Mouse (Mus musculus): ENCODE measurements around the gene Tmem38b. TPM values are rescaled to one million over a fixed set of nuclear protein-coding genes. Genes with fewer than 3 reads are reported as not detected.

The Tmem38b gene
- polyA plus RNA-seq, 1 experiment from 2014 or later, result 8.3 TPM

DNA sequence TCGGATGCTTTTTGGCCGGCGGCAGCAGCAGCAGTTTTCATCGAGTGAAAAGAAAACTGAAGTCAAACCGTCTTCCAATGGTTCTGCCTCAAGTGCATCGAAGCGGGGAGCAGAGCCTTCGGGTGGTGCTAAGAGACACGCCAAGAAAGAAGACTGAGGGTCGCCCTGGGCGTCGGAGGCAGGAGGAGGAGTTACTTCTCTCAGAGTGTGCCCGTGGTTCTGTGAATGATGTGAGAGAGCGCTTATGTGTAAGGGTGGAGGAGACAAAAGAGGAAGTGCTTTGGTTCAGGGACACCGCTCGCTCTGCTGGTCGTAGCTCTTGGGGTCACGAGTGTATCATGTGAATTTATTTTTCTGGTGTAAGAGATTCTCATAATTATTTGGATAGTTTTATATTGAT is 34.1 kb downstream of the Tmem38b start:
- Histone ChIP-seq H3K9me3 (replicated peaks; ENCODE audit: control insufficient read depth, low read length, poor library complexity, severe bottlenecking) (no peaks in the 10 kb centered on the region), H3K4me3 (ENCODE audit: low read depth, low read length) (no peak overlapping the region), H3K27me3 (ENCODE audit: control insufficient read depth, insufficient read depth, low read depth, low read length) (no peaks in the 10 kb centered on the region), H3K27ac (ENCODE audit: low read length) (no peak overlapping the region), H3K4me1 (ENCODE audit: control insufficient read depth, insufficient read depth, low read length) (no peaks in the 10 kb centered on the region), H3K9ac (ENCODE audit: low read depth, low read length) (no peak overlapping the region), H3K36me3 (ENCODE audit: control insufficient read depth, insufficient read depth, low read length) (peaks cover 7% of the 10 kb centered on the region; the same call in 1 of the 2 replicates), H3K4me2 (ENCODE audit: low read length) (no peak overlapping the region; the same call in 1 of the 2 replicates)
- ATAC-seq, result no peak
- 40% methylated on average over 18 of the region's 18 CpGs for WGBS

DNA sequence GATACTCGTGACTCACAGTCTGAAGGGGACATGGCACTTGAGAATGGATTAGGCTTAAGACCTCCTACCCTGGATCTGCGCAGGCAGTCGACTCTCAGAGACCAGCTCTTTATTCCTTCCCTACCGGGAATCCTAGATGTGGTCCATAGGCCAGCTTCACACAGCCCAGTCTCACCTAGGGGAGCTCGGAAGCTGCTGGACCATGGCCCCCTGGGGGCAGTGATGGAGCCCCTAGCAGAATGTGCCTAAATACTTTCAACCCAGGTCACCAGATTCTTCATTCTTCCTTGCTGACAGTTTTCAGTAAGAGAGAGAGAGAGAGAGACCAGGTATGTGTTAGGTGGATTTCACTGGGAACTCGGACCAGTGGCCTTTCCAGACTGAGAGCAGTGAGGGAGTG is 36.3 kb downstream of the Tmem38b start:
- Histone ChIP-seq H3K4me1 (ENCODE audit: control insufficient read depth, insufficient read depth, low read length) (no peaks in the 10 kb centered on the region), H3K4me2 (ENCODE audit: low read length) (no peak overlapping the region), H3K9ac (ENCODE audit: low read depth, low read length) (no peak overlapping the region), H3K27ac (ENCODE audit: low read length) (no peak overlapping the region), H3K9me3 (replicated peaks; ENCODE audit: control insufficient read depth, low read length, poor library complexity, severe bottlenecking) (no peaks in the 10 kb centered on the region), H3K27me3 (ENCODE audit: control insufficient read depth, insufficient read depth, low read depth, low read length) (no peaks in the 10 kb centered on the region), H3K36me3 (ENCODE audit: control insufficient read depth, insufficient read depth, low read length) (peaks cover 5% of the 10 kb centered on the region; the same call in 1 of the 2 replicates), H3K4me3 (ENCODE audit: low read depth, low read length) (no peak overlapping the region)
- no peak for ATAC-seq
- WGBS, result 67% methylated on average over 6 of the region's 6 CpGs

DNA sequence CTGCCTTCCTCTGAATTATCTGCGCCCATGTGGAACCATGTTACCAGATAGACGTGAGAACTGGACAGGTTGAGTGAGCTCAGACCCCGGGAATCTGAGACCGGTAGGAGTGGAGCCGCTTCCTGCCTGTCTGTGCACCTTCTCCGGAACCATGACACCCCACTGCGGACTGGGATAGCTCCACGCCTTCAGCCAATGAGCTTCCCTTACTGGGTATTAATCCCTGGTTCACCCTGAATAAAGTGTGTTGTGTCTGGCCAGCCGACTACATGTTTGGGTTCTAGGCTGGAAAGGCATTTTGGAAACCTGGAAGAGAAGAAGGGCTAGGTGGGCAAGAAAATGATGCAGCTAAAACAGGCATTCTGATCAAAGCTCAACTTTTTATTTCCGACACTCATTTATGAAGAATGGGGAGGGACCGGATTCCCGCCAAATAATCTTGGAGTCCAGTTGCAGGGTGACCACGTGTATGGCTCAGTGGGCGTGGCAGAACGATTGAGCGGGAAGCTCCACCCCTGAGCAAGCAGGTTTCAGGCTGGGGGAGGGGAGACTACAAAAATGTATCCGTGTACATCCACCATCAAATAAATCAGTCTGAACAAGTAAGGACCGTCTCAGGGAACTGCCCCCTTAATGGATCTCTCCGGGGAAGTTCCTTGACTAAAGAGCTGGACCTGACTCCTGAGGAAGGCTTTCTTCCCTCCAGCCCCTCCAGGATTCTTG is 38.4 kb downstream of the Tmem38b start:
- H3K4me2 ChIP-seq (ENCODE audit: low read length), result no peak overlapping the region
- no peaks in the 10 kb centered on the region for H3K27me3 ChIP-seq (ENCODE audit: control insufficient read depth, insufficient read depth, low read depth, low read length)
- H3K9me3 ChIP-seq (replicated peaks; ENCODE audit: control insufficient read depth, low read length, poor library complexity, severe bottlenecking), result no peaks in the 10 kb centered on the region
- WGBS, result 90% methylated on average over 19 of the region's 19 CpGs
- H3K36me3 ChIP-seq (ENCODE audit: control insufficient read depth, insufficient read depth, low read length), result peaks cover 2% of the 10 kb centered on the region; the same call in 1 of the 2 replicates
- no peak overlapping the region for H3K27ac ChIP-seq (ENCODE audit: low read length)
- no peak overlapping the region for H3K9ac ChIP-seq (ENCODE audit: low read depth, low read length)
- no peaks in the 10 kb centered on the region for H3K4me1 ChIP-seq (ENCODE audit: control insufficient read depth, insufficient read depth, low read length)
- no peak overlapping the region for H3K4me3 ChIP-seq (ENCODE audit: low read depth, low read length)
- ATAC-seq, result no peak

DNA sequence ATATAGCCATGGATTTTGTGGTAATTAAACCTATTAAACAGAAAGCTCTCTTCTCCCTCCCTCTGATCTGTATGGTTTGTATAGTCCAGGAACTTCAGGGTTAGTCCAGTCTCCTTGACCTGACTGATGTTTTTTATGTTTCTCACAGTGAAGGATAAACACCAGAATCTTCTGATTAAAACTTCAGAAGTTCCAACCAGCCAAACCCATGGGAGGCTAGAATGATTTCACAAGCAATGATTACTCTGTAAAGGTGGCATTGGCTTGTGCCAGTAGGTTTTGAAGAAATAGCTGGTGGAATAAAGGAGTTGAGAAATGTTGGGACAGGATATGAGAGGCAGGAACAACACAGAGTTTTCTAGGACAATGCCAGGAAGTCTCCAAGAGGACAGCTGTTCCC is 40.6 kb downstream of the Tmem38b start:
- Histone ChIP-seq H3K9me3 (replicated peaks; ENCODE audit: control insufficient read depth, low read length, poor library complexity, severe bottlenecking) (peaks cover 2% of the 10 kb centered on the region; the same call in 1 of the 2 replicates), H3K9ac (ENCODE audit: low read depth, low read length) (no peak overlapping the region), H3K4me1 (ENCODE audit: control insufficient read depth, insufficient read depth, low read length) (no peaks in the 10 kb centered on the region), H3K27ac (ENCODE audit: low read length) (no peak overlapping the region), H3K36me3 (ENCODE audit: control insufficient read depth, insufficient read depth, low read length) (no peaks in the 10 kb centered on the region), H3K4me3 (ENCODE audit: low read depth, low read length) (no peak overlapping the region), H3K4me2 (ENCODE audit: low read length) (no peak overlapping the region), H3K27me3 (ENCODE audit: control insufficient read depth, insufficient read depth, low read depth, low read length) (no peaks in the 10 kb centered on the region)
- ATAC-seq, result no peak

DNA sequence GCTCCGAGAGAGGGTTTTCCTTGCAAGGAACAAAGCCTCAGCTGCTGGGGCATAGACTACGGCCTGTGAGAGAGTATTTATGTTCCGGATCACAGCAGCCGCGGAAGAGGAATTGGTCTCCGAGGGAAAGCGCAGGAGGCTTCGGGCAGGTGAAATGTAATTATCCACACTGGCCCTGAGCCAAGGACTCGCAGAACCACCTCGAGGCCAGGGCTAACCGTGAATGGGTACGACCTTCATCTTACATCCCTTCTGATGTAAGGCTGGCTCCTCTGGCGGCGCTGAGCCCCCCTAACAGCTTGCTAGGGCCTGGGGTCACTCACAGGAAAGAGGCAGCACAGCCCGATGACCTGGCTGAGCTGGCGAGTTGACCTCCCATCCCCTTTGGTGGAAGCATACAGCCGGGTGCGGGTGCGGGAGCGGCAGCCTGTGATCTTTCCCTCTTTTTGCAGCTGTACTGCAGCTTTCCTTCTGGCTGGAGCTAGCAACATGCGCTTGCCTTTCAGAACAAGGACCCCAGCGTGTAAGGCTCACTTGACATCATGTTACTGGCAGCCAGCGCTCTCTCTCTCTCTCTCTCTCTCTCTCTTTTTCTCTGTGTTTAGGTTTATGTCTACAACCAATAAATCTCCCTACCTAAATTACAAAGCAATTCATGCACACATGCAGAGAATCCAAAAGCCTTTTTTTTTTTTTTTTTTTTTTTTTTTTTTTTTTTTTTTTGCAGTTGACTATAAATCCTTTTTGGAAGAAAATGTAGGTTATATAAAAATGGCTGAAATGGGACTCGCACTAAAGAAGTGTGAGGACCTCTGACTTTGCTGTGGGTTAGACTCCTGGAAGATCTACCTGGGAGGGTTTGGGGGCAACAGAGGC is 52.9 kb downstream of the Tmem38b start:
- 29% methylated on average over 24 of the region's 24 CpGs for WGBS

DNA sequence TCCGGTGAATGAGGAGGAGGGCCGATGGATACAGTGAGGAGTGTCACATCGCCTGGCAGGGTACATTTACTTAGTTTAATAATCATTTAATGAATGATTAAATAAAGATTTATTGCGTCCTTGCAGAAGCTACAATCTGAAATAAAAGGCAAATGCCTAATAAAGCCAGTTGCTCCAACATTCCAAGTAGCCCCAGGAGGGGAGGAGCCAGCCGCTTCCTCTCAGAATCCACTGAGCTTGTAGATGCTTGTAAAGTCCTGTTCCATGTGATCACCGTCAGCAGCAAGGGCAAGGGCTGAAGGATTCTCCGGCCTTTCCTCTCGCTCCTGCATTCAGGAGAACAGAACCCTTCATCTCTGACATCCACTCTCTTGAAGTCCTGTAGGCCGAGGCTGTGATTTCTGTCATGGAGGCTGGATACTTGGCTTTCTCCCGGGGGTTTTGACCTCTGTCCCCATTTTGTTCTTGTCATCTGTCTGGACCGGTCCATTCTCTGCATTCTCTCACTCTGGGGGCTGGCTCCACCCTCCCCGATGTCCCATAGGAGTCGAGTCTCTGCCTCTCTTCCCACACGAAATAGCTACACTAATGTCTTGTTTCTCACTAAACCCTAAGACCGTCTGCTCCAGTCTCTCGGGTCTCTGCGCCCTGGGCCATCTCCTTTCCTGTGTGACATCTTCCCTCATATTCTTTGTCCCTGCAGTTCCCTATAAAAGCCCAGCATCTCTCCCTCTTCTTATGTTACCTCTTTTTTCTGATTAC is 57.3 kb downstream of the Tmem38b start:
- Histone ChIP-seq H3K4me3 (ENCODE audit: low read depth, low read length) (no peak overlapping the region), H3K4me2 (ENCODE audit: low read length) (no peak overlapping the region), H3K27ac (ENCODE audit: low read length) (no peak overlapping the region), H3K9me3 (replicated peaks; ENCODE audit: control insufficient read depth, low read length, poor library complexity, severe bottlenecking) (no peaks in the 10 kb centered on the region), H3K4me1 (ENCODE audit: control insufficient read depth, insufficient read depth, low read length) (peaks cover 7% of the 10 kb centered on the region), H3K27me3 (ENCODE audit: control insufficient read depth, insufficient read depth, low read depth, low read length) (no peaks in the 10 kb centered on the region), H3K36me3 (ENCODE audit: control insufficient read depth, insufficient read depth, low read length) (no peaks in the 10 kb centered on the region), H3K9ac (ENCODE audit: low read depth, low read length) (no peak overlapping the region)
- no peak for ATAC-seq
- 77% methylated on average over 17 of the region's 17 CpGs for WGBS

More for the DNA sequence above, 52.9 kb downstream of the Tmem38b start:
- no peaks in the 10 kb centered on the region for H3K36me3 ChIP-seq (ENCODE audit: control insufficient read depth, insufficient read depth, low read length)
- peaks cover 7% of the 10 kb centered on the region for H3K4me1 ChIP-seq (ENCODE audit: control insufficient read depth, insufficient read depth, low read length)
- peak; percentile 77; the same call in 1 of the 2 replicates for ATAC-seq
- no peaks in the 10 kb centered on the region for H3K27me3 ChIP-seq (ENCODE audit: control insufficient read depth, insufficient read depth, low read depth, low read length)
- H3K27ac ChIP-seq (ENCODE audit: low read length), result peak overlapping the region; percentile 68; the same call in 1 of the 2 replicates
- H3K9me3 ChIP-seq (replicated peaks; ENCODE audit: control insufficient read depth, low read length, poor library complexity, severe bottlenecking), result no peaks in the 10 kb centered on the region; the same call in 1 of the 2 replicates
- H3K4me3 ChIP-seq (ENCODE audit: low read depth, low read length), result peak overlapping the region; percentile 8; the same call in 1 of the 2 replicates
- peak overlapping the region; percentile 47 for H3K4me2 ChIP-seq (ENCODE audit: low read length)
- H3K9ac ChIP-seq (ENCODE audit: low read depth, low read length), result peak overlapping the region; percentile 53

DNA sequence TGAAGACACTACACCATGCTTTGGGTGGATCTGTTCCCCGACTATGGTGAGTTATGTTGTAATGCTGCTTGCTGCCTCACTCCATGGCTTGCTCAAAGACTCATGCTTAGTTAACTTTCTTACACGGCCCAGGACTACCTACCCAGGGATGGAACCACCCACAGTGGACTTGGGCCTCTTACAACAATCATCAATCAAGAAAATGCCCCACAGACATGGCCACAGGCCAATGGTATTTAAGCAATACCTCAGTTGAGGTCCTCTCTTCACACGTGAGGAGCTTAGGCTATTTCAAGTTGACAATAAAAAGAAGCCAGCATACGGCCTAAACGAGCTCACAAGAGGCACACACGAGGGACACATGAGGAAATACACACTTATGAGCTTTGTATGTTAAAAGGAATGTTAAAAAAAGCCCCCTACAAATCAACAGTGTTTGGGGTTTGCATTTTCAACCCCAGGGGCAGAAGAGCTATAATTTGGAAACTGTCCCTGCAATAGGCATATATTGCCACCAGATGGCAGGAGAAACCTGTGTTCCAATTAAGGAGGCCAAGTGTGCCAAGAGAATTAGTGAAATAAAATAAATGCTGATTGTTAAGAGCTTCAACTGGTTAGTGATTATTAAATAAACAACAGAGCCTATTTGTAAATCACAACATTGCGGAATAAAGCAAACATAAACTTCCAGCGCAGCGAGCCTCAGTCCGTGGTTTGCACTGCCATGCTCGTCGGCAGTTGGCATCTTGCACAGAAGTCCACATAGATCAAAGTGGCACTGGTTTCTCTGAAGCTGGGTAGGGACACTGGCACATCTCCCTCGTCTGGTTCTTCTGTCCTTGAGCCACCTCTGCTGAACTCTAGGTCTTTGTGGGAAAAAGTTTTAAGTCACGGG is 58.8 kb downstream of the Tmem38b start:
- no peak; the same call in 1 of the 2 replicates for ATAC-seq
- H3K4me3 ChIP-seq (ENCODE audit: low read depth, low read length), result no peak overlapping the region
- no peaks in the 10 kb centered on the region for H3K36me3 ChIP-seq (ENCODE audit: control insufficient read depth, insufficient read depth, low read length)
- WGBS, result 59% methylated on average over 14 of the region's 14 CpGs
- no peak overlapping the region for H3K9ac ChIP-seq (ENCODE audit: low read depth, low read length)
- H3K4me1 ChIP-seq (ENCODE audit: control insufficient read depth, insufficient read depth, low read length), result no peaks in the 10 kb centered on the region
- H3K27ac ChIP-seq (ENCODE audit: low read length), result no peak overlapping the region
- H3K9me3 ChIP-seq (replicated peaks; ENCODE audit: control insufficient read depth, low read length, poor library complexity, severe bottlenecking), result no peaks in the 10 kb centered on the region
- H3K27me3 ChIP-seq (ENCODE audit: control insufficient read depth, insufficient read depth, low read depth, low read length), result no peaks in the 10 kb centered on the region
- H3K4me2 ChIP-seq (ENCODE audit: low read length), result no peak overlapping the region
